Comparison of ENCODE assay signal across 29 mouse cellular contexts in genomic region chr12:65559809-65560208, GRCm38 (mm10).
DNase-seq lines count a peak whose midpoint lies in the region; ATAC-seq and TF ChIP-seq lines count a peak whose summit lies in the region.
"Had no signal": no experiment of that assay in that cellular context is flagged by ENCODE, and none has a peak within 500 bp of the region (broad histone marks: within the 10 kb centered on the region; RNA-seq: fewer than 3 reads in every experiment).

No protein-coding gene starts in this region.

- 42% methylated on average over 3 of the region's 3 CpGs for WGBS in heart, embryonic 16.5 days
- WGBS in heart, embryonic 11.5 days (ENCODE audit: insufficient replicate concordance), result 52% methylated on average over 3 of the region's 3 CpGs

- no peaks in the 10 kb centered on the region for H3K9me3 ChIP-seq in heart, embryonic 16.5 days (replicated peaks; ENCODE audit: control insufficient read depth, low read length)
- no peaks in the 10 kb centered on the region for H3K9me3 ChIP-seq in heart, embryonic 11.5 days (replicated peaks; ENCODE audit: control insufficient read depth, low read length)
- H3K9me3 ChIP-seq in MEL (replicated peaks; ENCODE audit: insufficient read depth, low read length), result no peaks in the 10 kb centered on the region
- H3K9me3 ChIP-seq: embryonic facial prominence, embryonic 10.5 days; embryonic facial prominence, embryonic 13.5 days; forebrain, embryonic 12.5 days; forebrain, embryonic 15.5 days; hindbrain, embryonic 10.5 days had no signal

- no peak overlapping the region for H3K27ac ChIP-seq in heart, embryonic 16.5 days (ENCODE audit: low read length)
- H3K27ac ChIP-seq in heart, embryonic 11.5 days (ENCODE audit: low read depth, low read length), result no peak overlapping the region
- no peak overlapping the region for H3K27ac ChIP-seq in MEL (ENCODE audit: control insufficient read depth, low read depth, low read length)
- H3K27ac ChIP-seq: embryonic facial prominence, embryonic 10.5 days; embryonic facial prominence, embryonic 13.5 days; forebrain, embryonic 12.5 days; forebrain, embryonic 15.5 days; hindbrain, embryonic 10.5 days; hindbrain, embryonic 14.5 days; hindbrain, postnatal 0 days had no signal

- no peak overlapping the region for H3K9ac ChIP-seq in heart, embryonic 16.5 days (ENCODE audit: low read length)
- H3K9ac ChIP-seq in heart, embryonic 11.5 days (ENCODE audit: low read depth, low read length), result no peak overlapping the region
- H3K9ac ChIP-seq in MEL (ENCODE audit: control insufficient read depth, low read depth, low read length, poor library complexity, severe bottlenecking), result no peak overlapping the region
- H3K9ac ChIP-seq: embryonic facial prominence, embryonic 13.5 days; forebrain, embryonic 12.5 days; forebrain, embryonic 15.5 days; hindbrain, embryonic 14.5 days had no signal

- H3K27me3 ChIP-seq in heart, embryonic 16.5 days (ENCODE audit: control insufficient read depth, insufficient read depth, low read length), result no peaks in the 10 kb centered on the region
- no peaks in the 10 kb centered on the region for H3K27me3 ChIP-seq in heart, embryonic 11.5 days (ENCODE audit: control insufficient read depth, insufficient read depth, low read length)
- no peaks in the 10 kb centered on the region for H3K27me3 ChIP-seq in MEL (ENCODE audit: control insufficient read depth in 1 of 2, insufficient read depth in 2 of 2, low read length in 2 of 2)
- H3K27me3 ChIP-seq: embryonic facial prominence, embryonic 13.5 days; forebrain, embryonic 12.5 days; forebrain, embryonic 15.5 days; Patski had no signal

- TF ChIP-seq POLR2A in MEL (IDR thresholded peaks at IDR 0.05; ENCODE audit: control insufficient read depth in 1 of 2, insufficient read depth in 1 of 2, low read depth in 1 of 2, low read length in 2 of 2, poor library complexity in 1 of 2), result no peak

- intact Hi-C loops in heart, postnatal 14 days (cut with DNase I), result no loop called here

- TF ChIP-seq EP300 in MEL (IDR thresholded peaks at IDR 0.05; ENCODE audit: low read depth in 1 of 2, low read length in 2 of 2), result peak; percentile 12 to 17; a peak in 1 of 4 replicates

- H3K4me2 ChIP-seq in heart, embryonic 16.5 days (ENCODE audit: low read depth, low read length), result no peak overlapping the region
- H3K4me2 ChIP-seq in heart, embryonic 11.5 days, result no peak overlapping the region
- H3K4me2 ChIP-seq: embryonic facial prominence, embryonic 13.5 days; forebrain, embryonic 12.5 days; forebrain, embryonic 15.5 days; hindbrain, embryonic 14.5 days had no signal

- no peak for DNase-seq in heart, postnatal 14 days
- DNase-seq in heart, postnatal 4 days, result peak; percentile 8
- DNase-seq in MEL (ENCODE audit: low read depth, low spot score), result peak; percentile 78
- no peak for DNase-seq in ovary, postnatal 14 days (ENCODE audit: low spot score)
- DNase-seq: adrenal gland, postnatal 10 days; adrenal gland, postnatal 36 days; cerebellum, adult 18-20 months; cerebellum, adult 9-10 months; cerebellum, postnatal 25 days; embryo, embryonic 11 days; gastrocnemius, postnatal 10 days; gastrocnemius, postnatal 36 days; kidney, adult 18-20 months; kidney, adult 9 months had no signal

- peak; percentile 49; the same call in 1 of the 2 replicates for ATAC-seq in heart, embryonic 16.5 days (replicated peaks; ENCODE audit: extremely low read depth, insufficient read depth, low FRiP score)
- no peak for ATAC-seq in heart, embryonic 11.5 days (replicated peaks; ENCODE audit: insufficient number of reproducible peaks, low FRiP score, low TSS enrichment)
- peak; percentile 76 to 91 for ATAC-seq in hematopoietic stem cell, adult 5-6 weeks (replicated peaks in 1 of 2; ENCODE audit: insufficient read depth in 1 of 2, low FRiP score in 2 of 2, low TSS enrichment in 1 of 2, low read depth in 1 of 2, poor library complexity in 2 of 2, severe bottlenecking in 2 of 2)
- ATAC-seq: CD4-positive, CD25-positive, alpha-beta regulatory T cell, adult 4 months; forebrain, embryonic 15.5 days; hindbrain, postnatal 0 days; inflammation-experienced regulatory T-cells, adult 6 months; intestine, embryonic 16.5 days; Patski had no signal

- no peaks in the 10 kb centered on the region for H3K79me2 ChIP-seq in MEL (ENCODE audit: control insufficient read depth, insufficient read depth, low read length, poor library complexity)

- TF ChIP-seq CTCF in MEL (IDR thresholded peaks at IDR 0.05 in 2 of 3, conservative IDR thresholded peaks at IDR 0.05 in 1 of 3; ENCODE audit: control insufficient read depth in 1 of 3, insufficient read depth in 1 of 3, low read depth in 2 of 3, low read length in 3 of 3, poor library complexity in 1 of 3, severe bottlenecking in 1 of 3), result no peak

- TF ChIP-seq RAD21 in MEL (IDR thresholded peaks at IDR 0.05; ENCODE audit: low read depth, low read length), result no peak; the same call in 1 of the 2 replicates

- no peak overlapping the region for H3K4me3 ChIP-seq in heart, embryonic 16.5 days (ENCODE audit: low read length)
- H3K4me3 ChIP-seq in heart, embryonic 11.5 days (ENCODE audit: low read depth, low read length), result no peak overlapping the region
- no peak overlapping the region for H3K4me3 ChIP-seq in MEL (ENCODE audit: control insufficient read depth in 1 of 2, insufficient read depth in 1 of 2, low read depth in 2 of 2, low read length in 2 of 2)
- H3K4me3 ChIP-seq: embryonic facial prominence, embryonic 10.5 days; embryonic facial prominence, embryonic 13.5 days; erythroblast, embryonic 14.5 days; forebrain, embryonic 12.5 days; forebrain, embryonic 15.5 days; hindbrain, embryonic 10.5 days had no signal

- H3K36me3 ChIP-seq in heart, embryonic 16.5 days (ENCODE audit: control insufficient read depth, insufficient read depth), result no peaks in the 10 kb centered on the region
- H3K36me3 ChIP-seq in heart, embryonic 11.5 days (ENCODE audit: control insufficient read depth, insufficient read depth, low read length), result no peaks in the 10 kb centered on the region
- peaks cover 0 to 3% of the 10 kb centered on the region in 2 experiments; a peak in 2 of 4 replicates for H3K36me3 ChIP-seq in MEL (ENCODE audit: control insufficient read depth in 1 of 2, insufficient read depth in 2 of 2, low read length in 2 of 2)
- H3K36me3 ChIP-seq: embryonic facial prominence, embryonic 10.5 days; embryonic facial prominence, embryonic 13.5 days; forebrain, embryonic 12.5 days; forebrain, embryonic 15.5 days; hindbrain, embryonic 10.5 days had no signal

- H3K4me1 ChIP-seq in heart, embryonic 16.5 days (ENCODE audit: control insufficient read depth, insufficient read depth, low read length), result no peaks in the 10 kb centered on the region; the same call in 1 of the 2 replicates
- H3K4me1 ChIP-seq in heart, embryonic 11.5 days (ENCODE audit: control insufficient read depth, insufficient read depth, low read length), result no peaks in the 10 kb centered on the region
- H3K4me1 ChIP-seq in MEL (ENCODE audit: control insufficient read depth in 1 of 2, insufficient read depth in 2 of 2, low read length in 2 of 2), result peaks cover 5% of the 10 kb centered on the region in 2 experiments
- H3K4me1 ChIP-seq: embryonic facial prominence, embryonic 10.5 days; embryonic facial prominence, embryonic 13.5 days; forebrain, embryonic 12.5 days; forebrain, embryonic 15.5 days; hindbrain, embryonic 10.5 days had no signal

TF ChIP-seq in MEL, 35 proteins besides CTCF, POLR2A, EP300 and RAD21:
- TF ChIP-seq ZNF384 (IDR thresholded peaks at IDR 0.05; ENCODE audit: low read depth, low read length), result no peak
- TF ChIP-seq ETS1 (IDR thresholded peaks at IDR 0.05; ENCODE audit: low read depth, low read length), result 0 out of 2 replicates have a peak, but pooled peaks have one; percentile 30
- TF ChIP-seq GATA1 (IDR thresholded peaks at IDR 0.05; ENCODE audit: low read depth, low read length), result 0 out of 2 replicates have a peak, but pooled peaks have one; percentile 18
- TF ChIP-seq ZC3H11A (IDR thresholded peaks at IDR 0.05; ENCODE audit: low read depth, low read length), result no peak
- TF ChIP-seq USF2 (IDR thresholded peaks at IDR 0.05; ENCODE audit: borderline replicate concordance in 1 of 2, insufficient read depth in 1 of 2, low read depth in 1 of 2, low read length in 2 of 2), result no peak
- peak; percentile 21; the same call in 1 of the 2 replicates for TF ChIP-seq ELF1 (IDR thresholded peaks at IDR 0.05; ENCODE audit: low read depth, low read length)
- TF ChIP-seq TBP (IDR thresholded peaks at IDR 0.05; ENCODE audit: low read depth, low read length), result peak; percentile 54; the same call in 1 of the 2 replicates
TF ChIP-seq in MEL: peak in this region for 4.

Comparison
In these comparisons a context has a peak if more than half of its experiments do, and no peak if none do; other contexts are left out.
1. DNase-seq: peak in heart, postnatal 4 days (single experiment) and MEL (single experiment); none in heart, postnatal 14 days (0 of 2) and ovary, postnatal 14 days (single experiment).